Mouse (Mus musculus): Measurements from ENCODE around the gene Pxn.

DNA sequence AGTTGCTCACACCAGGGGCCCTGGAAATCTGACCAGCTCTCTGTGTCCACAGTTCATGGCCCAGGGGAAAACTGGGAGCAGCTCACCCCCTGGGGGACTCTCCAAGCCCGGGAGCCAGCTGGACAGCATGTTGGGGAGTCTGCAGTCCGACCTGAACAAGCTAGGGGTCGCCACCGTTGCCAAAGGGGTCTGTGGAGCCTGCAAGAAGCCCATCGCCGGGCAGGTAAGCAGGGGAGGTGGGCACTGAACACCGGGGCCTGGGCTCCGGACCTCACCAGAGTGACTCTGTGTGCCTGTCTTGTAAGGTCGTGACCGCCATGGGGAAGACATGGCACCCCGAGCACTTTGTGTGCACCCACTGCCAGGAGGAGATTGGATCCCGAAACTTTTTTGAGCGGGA, 45.3 kb downstream of the Pxn start:
- no peak for TF ChIP-seq POLR2A (IDR thresholded peaks at IDR 0.05; ENCODE audit: extremely low read depth, insufficient read depth, low read length)
- no peak for TF ChIP-seq CTCF (IDR thresholded peaks at IDR 0.05; ENCODE audit: extremely low read depth, insufficient read depth, low read length)

Data from cortical plate, adult 2 months (tissue).